Mouse (Mus musculus) spleen, adult 18-20 months (tissue): Measurements from ENCODE around the gene Fam57b.

ENCODE experiments used
- DNase-seq, 2 experiments: peaks; one replicate each; pipeline ENCODE4 v3.0.0; 2022; ENCODE audit warnings: mixed read lengths in 2 of 2

The Fam57b gene

GRCm38 (mm10) chr7:126797411-126798126 lies at the start of gene Fam57b:
Gene Fam57b, plus strand, starts transcription at chr7:126797668.
- no peak for DNase-seq

- DNase-seq = no peak
Measured at GRCm38 (mm10) chr7:126748824-126749223, 48.6 kb upstream of the Fam57b start.

GRCm38 (mm10) chr7:126749582-126750343 lies 47.7 kb upstream of the Fam57b start:
- DNase-seq = no peak

DNA sequence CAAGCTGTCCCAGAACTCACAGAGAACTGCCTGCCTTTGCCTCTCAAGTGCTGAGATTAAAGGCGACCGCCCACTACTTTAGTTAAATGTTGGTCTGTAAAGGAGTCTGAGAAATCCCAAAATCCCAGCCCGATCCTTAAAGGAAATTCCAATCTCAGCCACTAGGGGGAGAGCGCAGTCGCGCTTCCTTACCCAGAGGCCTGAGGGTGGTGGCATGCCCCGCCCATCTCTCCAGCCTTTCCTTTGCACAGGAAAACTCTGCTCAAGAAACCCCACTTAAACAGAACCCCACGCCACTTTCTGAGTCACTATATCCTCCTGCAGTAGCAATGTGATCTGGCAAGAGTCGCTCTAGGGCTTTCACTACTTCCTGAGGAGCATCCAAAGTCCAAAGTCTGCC lies 42.6 kb upstream of the Fam57b start:
- peak; percentile 37 to 66 for DNase-seq

GRCm38 (mm10) chr7:126758539-126758938 lies 38.9 kb upstream of the Fam57b start:
- no peak for DNase-seq

DNA sequence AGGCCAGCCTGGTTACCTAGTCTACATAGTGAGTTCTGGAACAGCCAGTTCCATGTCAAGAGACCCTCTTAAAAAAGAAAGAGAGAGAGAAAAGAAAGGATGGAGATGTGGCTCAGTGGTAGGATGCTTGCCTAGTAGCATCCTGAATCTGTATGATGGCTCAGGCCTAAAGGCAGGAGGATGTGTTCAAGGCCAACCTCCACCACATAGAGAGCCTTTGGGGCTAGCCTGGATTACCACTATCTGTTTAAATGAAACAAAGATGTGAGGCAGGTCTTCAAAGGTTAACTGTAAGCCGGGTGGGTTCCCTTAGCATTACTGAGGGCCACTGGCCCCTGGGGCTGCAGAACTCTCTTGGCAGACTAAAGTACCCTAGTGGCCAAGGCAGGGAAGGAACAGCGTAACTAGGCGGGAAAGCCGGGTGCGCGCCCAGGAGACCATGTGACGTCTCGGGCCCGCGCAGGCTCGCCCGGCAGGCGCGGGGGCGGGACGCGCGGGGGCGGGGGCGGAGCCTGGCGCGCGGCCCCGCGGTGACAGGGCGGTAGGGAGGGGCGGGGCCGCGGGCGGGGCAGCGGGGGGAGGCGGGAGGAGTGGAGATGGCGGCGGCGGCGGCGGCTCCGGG lies 38.3 kb upstream of the Fam57b start, which contains the start of gene Mapk3:
Mapk3 (plus strand) TSS at position 552 of the 622 bp plus-strand sequence.
- peak; percentile 80 to 86 for DNase-seq

DNA sequence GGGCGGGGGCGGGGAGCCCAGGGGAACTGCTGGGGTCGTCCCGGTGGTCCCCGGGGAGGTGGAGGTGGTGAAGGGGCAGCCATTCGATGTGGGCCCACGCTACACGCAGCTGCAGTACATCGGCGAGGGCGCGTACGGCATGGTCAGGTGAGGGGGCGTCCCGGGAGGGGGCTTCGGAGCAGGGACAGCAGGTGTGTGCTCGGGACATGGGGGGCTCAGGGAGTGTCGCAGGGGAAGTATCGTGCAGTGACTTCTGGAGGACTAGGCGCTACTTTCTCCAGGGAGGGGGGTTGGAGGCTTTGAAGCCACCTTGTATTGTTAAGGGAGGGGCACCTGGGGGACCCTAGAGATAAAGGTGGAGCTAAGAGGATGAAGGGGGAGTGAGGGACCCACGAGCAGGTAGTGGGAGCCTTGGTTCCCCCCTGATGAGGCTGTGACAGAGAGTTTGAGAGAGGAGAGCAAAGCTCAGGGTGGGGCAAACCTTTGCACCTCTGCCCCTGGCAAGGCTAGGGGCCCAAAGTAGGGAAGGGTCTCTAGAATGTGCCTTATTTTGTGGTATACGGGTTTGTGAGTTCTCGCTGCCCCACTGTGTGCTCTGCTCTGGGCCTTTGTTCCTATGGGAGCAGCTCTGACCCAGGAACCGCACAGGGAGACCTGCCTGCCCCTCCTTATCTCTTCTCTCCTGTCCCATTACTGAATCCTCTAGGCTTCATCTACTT lies 37.6 kb upstream of the Fam57b start:
- peak in 1 of 2 experiments; percentile 13 for DNase-seq

GRCm38 (mm10) chr7:126760391-126760802 lies 37.1 kb upstream of the Fam57b start:
- peak in 1 of 2 experiments; percentile 20 for DNase-seq

- no peak for DNase-seq
Measured at GRCm38 (mm10) chr7:126760956-126761355, 36.5 kb upstream of the Fam57b start.

DNA sequence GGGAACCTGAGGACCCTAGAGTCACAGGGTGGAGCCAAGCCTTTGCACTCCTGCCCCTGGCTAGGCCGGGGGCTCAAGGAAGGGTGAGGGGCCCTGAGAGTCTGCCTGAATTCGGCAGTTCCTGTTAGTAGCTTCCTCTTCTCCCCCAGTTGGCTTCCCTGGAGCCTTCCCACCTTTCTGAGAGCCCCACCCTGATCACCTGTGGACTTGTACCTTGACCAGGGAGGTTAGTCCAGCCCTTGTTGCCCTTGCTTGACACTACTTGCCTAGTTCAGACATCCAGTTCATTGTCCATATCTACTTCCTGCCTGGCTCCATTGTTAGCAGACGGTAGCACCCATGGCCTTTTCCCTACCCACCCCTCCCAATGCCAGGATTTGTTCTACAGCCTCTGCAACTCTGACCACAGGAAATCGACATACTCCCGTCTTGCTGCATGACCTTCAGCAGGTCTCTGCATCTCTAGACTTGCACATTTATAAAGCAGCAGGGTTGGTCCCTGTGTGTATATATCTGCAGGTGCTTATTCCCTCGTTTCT lies 35.9 kb upstream of the Fam57b start:
- no peak for DNase-seq

DNA sequence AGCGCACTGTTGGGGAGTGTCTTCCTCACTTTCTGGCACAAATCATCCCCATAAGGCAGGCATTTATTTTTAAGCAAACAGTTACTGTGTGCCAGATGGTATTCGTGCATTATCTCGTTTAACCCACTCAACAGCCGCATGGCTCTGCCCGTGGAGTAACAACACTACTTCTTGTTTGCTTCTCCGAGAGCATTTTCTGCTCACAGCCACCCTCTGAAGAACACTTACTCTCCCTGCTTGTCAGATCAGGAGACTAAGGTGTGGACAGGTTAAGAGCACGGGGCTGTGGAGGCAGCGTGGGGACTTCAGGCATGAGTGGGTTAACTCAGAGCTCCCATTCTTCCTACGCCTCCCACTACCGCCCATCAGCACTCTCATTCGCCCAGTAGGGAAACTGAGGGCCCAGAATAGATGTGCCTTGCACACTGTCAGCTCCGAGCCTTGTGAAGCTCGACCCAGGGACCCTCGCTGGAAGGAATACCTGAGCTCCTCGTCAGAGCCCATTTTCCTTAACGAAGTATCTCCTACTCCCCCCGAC lies 34.9 kb upstream of the Fam57b start:
- DNase-seq = no peak

GRCm38 (mm10) chr7:126765540-126765939 lies 31.9 kb upstream of the Fam57b start:
- DNase-seq = no peak

DNA sequence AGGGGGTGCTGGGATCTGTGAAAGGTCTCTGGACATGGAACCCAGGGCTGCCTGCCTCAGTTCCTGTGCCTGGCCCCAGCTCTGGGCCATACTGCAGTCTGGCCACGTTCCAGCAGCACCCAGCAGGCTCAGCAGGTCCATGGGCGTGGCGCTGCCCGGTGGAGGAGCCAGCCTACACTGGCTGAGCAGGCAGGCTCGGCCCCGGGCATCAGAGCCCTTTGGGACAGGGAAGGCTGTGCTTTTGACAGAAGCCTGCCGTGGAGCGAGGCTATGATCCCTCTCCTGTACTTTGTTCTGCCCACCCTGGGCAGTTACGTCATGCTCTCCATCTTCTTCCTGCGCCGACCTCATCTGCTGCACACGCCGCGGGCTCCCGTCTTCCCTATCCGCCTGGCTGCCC lies 31.3 kb upstream of the Fam57b start, which contains the start of gene Gdpd3:
Gdpd3 (plus strand) TSS at position 134 of the 400 bp plus-strand sequence.
- no peak for DNase-seq

GRCm38 (mm10) chr7:126767001-126767400 lies 30.5 kb upstream of the Fam57b start:
- no peak for DNase-seq

- no peak for DNase-seq
Measured at GRCm38 (mm10) chr7:126770784-126771183, 26.7 kb upstream of the Fam57b start.

- no peak for DNase-seq
Measured at GRCm38 (mm10) chr7:126773351-126773750, 24.1 kb upstream of the Fam57b start.

- DNase-seq = no peak
Measured at GRCm38 (mm10) chr7:126774463-126774862, 23.0 kb upstream of the Fam57b start.

DNA sequence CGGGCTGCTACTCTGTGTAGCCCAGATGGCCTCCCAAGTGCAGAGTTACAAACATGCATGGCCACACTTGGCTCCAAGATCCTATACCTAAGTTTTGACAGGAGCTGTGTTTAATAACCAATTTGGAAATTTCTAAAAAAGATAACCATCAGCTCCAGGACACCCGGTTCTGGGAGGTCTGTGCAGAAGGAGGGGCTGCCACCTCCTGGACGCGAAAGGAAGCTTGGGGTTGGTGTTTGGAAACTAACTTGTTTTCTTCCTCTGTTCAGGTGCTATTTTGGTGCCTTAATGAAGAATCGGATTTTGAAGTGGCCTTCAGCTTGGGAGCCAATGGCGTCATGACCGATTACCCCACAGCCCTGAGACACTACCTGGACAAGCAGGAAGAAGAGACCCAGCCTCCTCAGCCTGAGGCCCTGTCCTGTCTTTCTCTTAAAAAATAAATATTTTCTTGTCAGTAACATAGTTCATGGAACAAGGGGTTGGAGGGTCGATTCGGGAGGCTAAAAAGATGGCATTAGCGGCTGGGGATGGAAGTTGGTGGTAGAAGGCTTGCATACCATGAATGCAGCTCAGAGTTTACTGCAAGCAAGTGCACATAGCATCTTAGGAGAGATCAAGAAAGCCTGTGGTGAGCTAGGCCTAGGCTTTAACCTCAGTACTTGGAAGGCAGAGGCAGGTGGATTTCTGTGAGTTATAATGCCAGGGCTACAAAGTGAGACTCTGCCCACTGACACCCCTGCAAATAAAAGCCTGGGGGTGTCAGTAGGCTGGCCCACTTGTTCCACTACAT lies 22.1 kb upstream of the Fam57b start:
- peak in 1 of 2 experiments; percentile 36 for DNase-seq

DNA sequence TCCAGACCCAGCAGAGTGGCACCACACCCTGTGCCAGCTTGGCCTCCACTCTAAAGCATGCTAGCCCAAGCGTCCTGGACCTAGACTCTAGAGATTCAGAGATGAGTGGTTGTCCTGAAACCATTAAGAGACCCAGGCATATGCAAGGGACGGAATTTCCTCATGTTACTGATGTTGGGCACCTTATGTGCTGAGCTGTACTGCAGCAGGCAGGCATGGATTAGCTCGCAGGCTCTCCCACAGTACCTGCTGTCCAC lies 21.6 kb upstream of the Fam57b start:
- no peak for DNase-seq

DNA sequence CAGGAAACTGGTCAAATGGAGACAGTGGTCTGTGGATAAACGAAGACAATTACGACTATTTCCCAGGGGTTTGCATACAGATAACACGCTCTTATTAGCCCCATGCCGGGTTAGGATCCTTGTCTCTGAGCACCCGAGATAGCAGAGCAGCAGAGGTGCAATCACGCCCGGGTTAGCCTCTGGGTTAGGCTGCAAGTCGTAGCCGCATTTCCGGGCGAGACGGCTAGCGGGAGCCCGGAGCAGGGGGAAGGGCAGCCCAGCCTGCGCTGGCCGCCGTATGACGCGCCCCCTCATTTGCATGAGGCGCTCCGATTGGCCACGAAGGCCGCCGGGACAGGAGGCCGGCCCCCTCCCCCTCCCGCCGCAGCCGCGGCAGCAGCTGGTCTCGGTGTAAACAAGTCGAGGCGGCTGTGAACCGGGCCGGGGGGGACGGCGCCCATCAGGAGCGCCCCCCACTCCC lies 20.8 kb upstream of the Fam57b start, which contains the start of gene Ypel3:
Ypel3 (plus strand) TSS at position 358 of the 460 bp plus-strand sequence.
- DNase-seq = peak; percentile 93 to 95

DNA sequence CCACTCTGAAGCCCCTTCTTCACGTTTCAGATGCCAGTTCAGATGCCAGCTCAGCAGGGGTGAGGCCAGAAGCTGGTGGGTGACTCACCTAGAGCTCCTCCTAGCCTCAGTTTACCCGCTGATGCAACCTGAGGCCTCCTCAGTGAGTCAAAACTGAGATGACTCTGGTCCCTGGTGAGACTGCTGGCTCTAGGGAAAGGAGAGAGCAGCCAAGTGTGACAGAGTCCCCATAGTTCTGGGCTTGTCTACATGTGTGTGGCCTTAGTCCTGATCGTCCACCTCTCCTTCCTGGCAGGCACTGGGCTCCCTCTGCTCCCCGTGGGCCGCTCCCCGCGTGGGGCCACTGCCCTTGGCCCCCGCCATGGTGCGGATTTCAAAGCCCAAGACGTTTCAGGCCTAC lies 20.0 kb upstream of the Fam57b start:
- peak in 1 of 2 experiments; percentile 23 for DNase-seq
